Comparison of ENCODE assay signal across 25 mouse cellular contexts in genomic region chr4:84099071-84099470, GRCm38 (mm10).
DNase-seq lines count a peak whose midpoint lies in the region; ATAC-seq and TF ChIP-seq lines count a peak whose summit lies in the region.
"Had no signal": no experiment of that assay in that cellular context is flagged by ENCODE, and none has a peak within 500 bp of the region (broad histone marks: within the 10 kb centered on the region; RNA-seq: fewer than 3 reads in every experiment).

No protein-coding gene starts in this region.

- no peaks in the 10 kb centered on the region for H3K27me3 ChIP-seq in hindbrain, postnatal 0 days (ENCODE audit: insufficient read depth, low read length)
- H3K27me3 ChIP-seq in hindbrain, embryonic 11.5 days (ENCODE audit: control insufficient read depth, insufficient read depth, low read length), result no peaks in the 10 kb centered on the region
- H3K27me3 ChIP-seq: embryonic facial prominence, embryonic 12.5 days; embryonic facial prominence, embryonic 15.5 days; forebrain, embryonic 12.5 days; heart, embryonic 13.5 days; hindbrain, embryonic 12.5 days; hindbrain, embryonic 15.5 days; intestine, embryonic 15.5 days had no signal

- TF ChIP-seq CTCF in hindbrain, postnatal 0 days (IDR thresholded peaks at IDR 0.05; ENCODE audit: low read depth), result no peak
- TF ChIP-seq CTCF in brain, embryonic 14.5 days (IDR thresholded peaks at IDR 0.05; ENCODE audit: borderline replicate concordance, extremely low read depth, insufficient read depth, insufficient read length), result no peak

- peak; percentile 45 to 59 for DNase-seq in cerebellum, postnatal 25 days
- peak; percentile 9 for DNase-seq in hindbrain, postnatal 0 days (ENCODE audit: low spot score)
- DNase-seq in hindbrain, embryonic 11.5 days (ENCODE audit: low spot score), result no peak
- peak; percentile 44 for DNase-seq in brain, embryonic 14.5 days (ENCODE audit: low read depth)
- DNase-seq in layer of hippocampus, postnatal 25 days (ENCODE audit: extremely low spot score in 1 of 2, low spot score in 1 of 2), result no peak
- DNase-seq: adrenal gland, adult 2 months; adrenal gland, postnatal 14 days; cerebellum, adult 8-10 months; gastrocnemius, postnatal 10 days; gastrocnemius, postnatal 36 days; heart, adult 2 months; heart, postnatal 14 days; heart, postnatal 4 days; kidney, adult 11 months had no signal

- no peak overlapping the region for H3K4me2 ChIP-seq in hindbrain, postnatal 0 days (ENCODE audit: low read depth, low read length)
- no peak overlapping the region for H3K4me2 ChIP-seq in hindbrain, embryonic 11.5 days (replicated peaks; ENCODE audit: low read depth, low read length)
- H3K4me2 ChIP-seq: embryonic facial prominence, embryonic 12.5 days; embryonic facial prominence, embryonic 15.5 days; forebrain, embryonic 12.5 days; heart, embryonic 13.5 days; hindbrain, embryonic 12.5 days; hindbrain, embryonic 15.5 days; intestine, embryonic 15.5 days had no signal

- H3K9ac ChIP-seq in hindbrain, postnatal 0 days (replicated peaks; ENCODE audit: low read length), result no peak overlapping the region
- no peak overlapping the region for H3K9ac ChIP-seq in hindbrain, embryonic 11.5 days (ENCODE audit: low read depth, low read length)
- H3K9ac ChIP-seq: embryonic facial prominence, embryonic 12.5 days; embryonic facial prominence, embryonic 15.5 days; forebrain, embryonic 12.5 days; heart, embryonic 13.5 days; hindbrain, embryonic 12.5 days; hindbrain, embryonic 15.5 days; intestine, embryonic 15.5 days had no signal

- H3K36me3 ChIP-seq in hindbrain, postnatal 0 days (ENCODE audit: insufficient read depth, low read length), result no peaks in the 10 kb centered on the region
- H3K36me3 ChIP-seq in hindbrain, embryonic 11.5 days (ENCODE audit: control insufficient read depth, insufficient read depth, low read length), result no peaks in the 10 kb centered on the region
- H3K36me3 ChIP-seq: embryonic facial prominence, embryonic 12.5 days; embryonic facial prominence, embryonic 15.5 days; forebrain, embryonic 12.5 days; heart, embryonic 10.5 days; heart, embryonic 13.5 days; hindbrain, embryonic 12.5 days; hindbrain, embryonic 15.5 days; intestine, embryonic 15.5 days had no signal

- WGBS in hindbrain, postnatal 0 days, result 72% methylated on average over 8 of the region's 8 CpGs
- 94% methylated on average over 8 of the region's 8 CpGs for WGBS in hindbrain, embryonic 11.5 days

- no peak for ATAC-seq in cerebellum, adult (ENCODE audit: insufficient number of reproducible peaks, low FRiP score, low TSS enrichment)
- ATAC-seq in hindbrain, postnatal 0 days, result no peak
- no peak for ATAC-seq in hindbrain, embryonic 11.5 days (ENCODE audit: low FRiP score)
- ATAC-seq: CD4-positive, CD25-positive, alpha-beta regulatory T cell, adult 4 months; forebrain, embryonic 16.5 days; intestine, embryonic 15.5 days had no signal

- H3K9me3 ChIP-seq in hindbrain, postnatal 0 days (ENCODE audit: low read length), result no peaks in the 10 kb centered on the region
- H3K9me3 ChIP-seq in hindbrain, embryonic 11.5 days (ENCODE audit: control insufficient read depth, low read length), result no peaks in the 10 kb centered on the region
- H3K9me3 ChIP-seq: embryonic facial prominence, embryonic 12.5 days; embryonic facial prominence, embryonic 15.5 days; forebrain, embryonic 12.5 days; heart, embryonic 10.5 days; heart, embryonic 13.5 days; hindbrain, embryonic 12.5 days; hindbrain, embryonic 15.5 days; intestine, embryonic 15.5 days had no signal

- H3K4me1 ChIP-seq in hindbrain, postnatal 0 days (ENCODE audit: insufficient read depth, low read length), result no peaks in the 10 kb centered on the region
- H3K4me1 ChIP-seq in hindbrain, embryonic 11.5 days (replicated peaks; ENCODE audit: control insufficient read depth, insufficient read depth, low read length), result no peaks in the 10 kb centered on the region
- H3K4me1 ChIP-seq: embryonic facial prominence, embryonic 15.5 days; forebrain, embryonic 12.5 days; hindbrain, embryonic 12.5 days; hindbrain, embryonic 15.5 days; intestine, embryonic 15.5 days had no signal

- no peak for TF ChIP-seq POLR2A in brain, embryonic 14.5 days (IDR thresholded peaks at IDR 0.05; ENCODE audit: borderline replicate concordance, extremely low read depth, insufficient read depth, insufficient read length, poor library complexity, severe bottlenecking)

- H3K4me3 ChIP-seq in hindbrain, postnatal 0 days (ENCODE audit: low read length), result no peak overlapping the region
- no peak overlapping the region for H3K4me3 ChIP-seq in hindbrain, embryonic 11.5 days (ENCODE audit: low read depth, low read length)
- H3K4me3 ChIP-seq: embryonic facial prominence, embryonic 12.5 days; embryonic facial prominence, embryonic 15.5 days; forebrain, embryonic 12.5 days; heart, adult 2 months; heart, embryonic 10.5 days; heart, embryonic 13.5 days; hindbrain, embryonic 12.5 days; hindbrain, embryonic 15.5 days; intestine, embryonic 15.5 days had no signal

- H3K27ac ChIP-seq in hindbrain, postnatal 0 days, result no peak overlapping the region
- no peak overlapping the region for H3K27ac ChIP-seq in hindbrain, embryonic 11.5 days (ENCODE audit: low read depth, low read length)
- H3K27ac ChIP-seq: embryonic facial prominence, embryonic 12.5 days; embryonic facial prominence, embryonic 15.5 days; forebrain, embryonic 12.5 days; heart, adult 2 months; heart, embryonic 10.5 days; heart, embryonic 13.5 days; hindbrain, embryonic 12.5 days; hindbrain, embryonic 15.5 days; intestine, embryonic 15.5 days had no signal

Comparison
In these comparisons a context has a peak if more than half of its experiments do, and no peak if none do; other contexts are left out.
1. DNase-seq: peak in cerebellum, postnatal 25 days (2 of 2), hindbrain, postnatal 0 days (single experiment) and brain, embryonic 14.5 days (single experiment); none in hindbrain, embryonic 11.5 days (single experiment) and layer of hippocampus, postnatal 25 days (0 of 2).